Mouse (Mus musculus): Measurements from ENCODE around the gene Mr1.

DNA sequence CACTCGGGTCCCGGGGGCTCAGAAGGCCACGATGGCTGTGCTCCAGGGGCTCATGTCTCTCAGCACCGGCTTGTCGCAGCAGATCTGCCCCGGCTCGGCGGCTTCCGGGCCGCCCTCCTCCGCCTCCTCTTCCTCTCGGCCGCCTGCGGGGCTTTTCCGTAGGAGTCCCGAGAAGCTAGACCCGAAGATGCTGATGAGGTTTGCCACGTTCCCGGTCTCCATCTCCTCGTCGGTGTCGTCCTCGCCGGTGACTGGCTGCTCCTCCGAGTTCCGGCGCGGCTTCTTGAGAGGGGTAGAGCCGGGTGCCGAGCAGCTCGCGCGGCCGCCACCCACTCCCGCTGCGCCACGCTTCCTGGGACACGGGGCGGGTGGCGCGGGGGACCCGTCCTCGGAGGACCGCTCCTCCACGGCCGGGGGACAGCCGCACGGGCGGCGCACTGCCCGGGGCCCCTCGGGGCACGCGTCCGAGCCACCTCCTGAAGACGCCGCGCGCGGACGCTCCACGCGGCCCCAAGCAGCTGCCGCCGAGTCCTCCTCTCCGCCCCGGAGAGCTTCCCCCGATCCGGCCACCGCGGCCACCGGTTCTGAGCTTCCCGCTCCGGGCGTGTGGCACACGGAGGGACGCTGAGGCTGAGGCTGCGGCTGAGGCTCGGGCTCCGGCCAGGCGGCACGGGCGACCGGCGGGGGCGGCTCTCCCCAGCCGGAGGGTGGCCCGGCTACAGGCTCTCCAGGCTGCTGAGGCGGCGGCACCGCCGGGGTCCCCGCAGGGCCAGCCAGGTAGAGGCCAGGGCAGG is 47.9 kb downstream of the Mr1 start:
- TF ChIP-seq CTCF (IDR thresholded peaks at IDR 0.05; ENCODE audit: low read depth) (no peak), EP300 (IDR thresholded peaks at IDR 0.05; ENCODE audit: low read depth) (no peak)
